30 mouse cellular contexts compared by ENCODE assay signal in the genomic region with DNA sequence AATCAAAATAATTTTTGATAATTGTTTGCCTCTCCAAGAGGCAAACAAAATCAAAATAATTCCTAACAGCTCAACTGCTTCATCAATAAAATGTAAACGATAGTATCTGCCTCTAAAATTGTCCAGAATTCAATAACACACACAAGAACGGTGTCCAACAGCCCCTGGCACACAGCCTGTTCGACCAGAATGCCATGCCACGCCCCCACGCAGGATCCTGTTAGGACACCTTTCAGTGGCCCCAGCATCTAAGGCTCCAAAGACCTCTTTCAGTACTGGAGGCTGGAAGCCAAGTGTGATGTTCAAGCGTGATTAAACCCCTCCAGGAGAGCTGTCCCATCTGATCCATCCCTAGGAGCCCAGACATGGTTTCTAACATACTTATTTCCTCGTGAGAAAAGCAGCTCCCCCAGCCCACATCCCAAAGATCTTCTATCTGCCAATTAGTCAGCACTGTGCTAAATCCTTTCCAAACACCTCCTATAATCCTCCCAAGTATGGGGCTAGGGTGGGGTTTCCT.
DNase-seq lines count a peak whose midpoint lies in the region; ATAC-seq and TF ChIP-seq lines count a peak whose summit lies in the region.
"Had no signal": no experiment of that assay in that cellular context is flagged by ENCODE, and none has a peak within 500 bp of the region (broad histone marks: within the 10 kb centered on the region; RNA-seq: fewer than 3 reads in every experiment).

No protein-coding gene starts in this region.

- H3K36me3 ChIP-seq in heart, embryonic 11.5 days (ENCODE audit: control insufficient read depth, insufficient read depth, low read length) = no peaks in the 10 kb centered on the region
- H3K36me3 ChIP-seq in hindbrain, postnatal 0 days (ENCODE audit: insufficient read depth, low read length) = no peaks in the 10 kb centered on the region
- no peaks in the 10 kb centered on the region for H3K36me3 ChIP-seq in hindbrain, embryonic 13.5 days
- H3K36me3 ChIP-seq: embryonic facial prominence, embryonic 15.5 days; forebrain, embryonic 15.5 days; limb, embryonic 10.5 days; liver, embryonic 15.5 days; lung, embryonic 15.5 days; neural tube, embryonic 12.5 days had no signal

- peak; percentile 13 for DNase-seq in adrenal gland, postnatal 14 days
- DNase-seq in adrenal gland, adult (ENCODE audit: inconsistent age in 2 of 2, low spot score in 1 of 2) = no peak
- no peak for DNase-seq in heart, postnatal 36 days
- DNase-seq in hindbrain, postnatal 0 days (ENCODE audit: low spot score) = peak; percentile 34
- DNase-seq in Muller cell, postnatal 12 days (ENCODE audit: inconsistent ontology term) = peak; percentile 59
- DNase-seq in layer of hippocampus, adult 9-10 months (ENCODE audit: low spot score) = no peak
- DNase-seq: adrenal gland, postnatal 25 days; cerebellum, adult 11 months; embryo, embryonic 11 days; gastrocnemius, postnatal 14 days; heart, adult 18-20 months; kidney, adult 11 months; kidney, postnatal 4 days; layer of hippocampus, adult 9-11 months; liver; lung, postnatal 36 days; midbrain, embryonic 14.5 days; right cerebral cortex, postnatal 14 days; thymus, adult 18-20 months; thymus, postnatal 36 days had no signal

- H3K4me2 ChIP-seq in heart, embryonic 11.5 days = peak overlapping the region; percentile 80; the same call in 1 of the 2 replicates
- H3K4me2 ChIP-seq in hindbrain, postnatal 0 days (ENCODE audit: low read depth, low read length) = no peak overlapping the region
- H3K4me2 ChIP-seq in hindbrain, embryonic 13.5 days = no peak overlapping the region
- H3K4me2 ChIP-seq: embryonic facial prominence, embryonic 15.5 days; forebrain, embryonic 15.5 days; liver, embryonic 15.5 days; lung, embryonic 15.5 days; neural tube, embryonic 12.5 days had no signal

- no peak overlapping the region for H3K27ac ChIP-seq in heart, embryonic 11.5 days (ENCODE audit: low read depth, low read length)
- H3K27ac ChIP-seq in hindbrain, postnatal 0 days = no peak overlapping the region
- H3K27ac ChIP-seq in hindbrain, embryonic 13.5 days = no peak overlapping the region
- H3K27ac ChIP-seq: embryonic facial prominence, embryonic 15.5 days; forebrain, embryonic 15.5 days; left cerebral cortex, adult 2 months; limb, embryonic 10.5 days; liver, embryonic 15.5 days; lung, embryonic 15.5 days; neural tube, embryonic 12.5 days had no signal

- ATAC-seq in heart, embryonic 11.5 days (replicated peaks; ENCODE audit: insufficient number of reproducible peaks, low FRiP score, low TSS enrichment) = no peak
- ATAC-seq in hindbrain, postnatal 0 days = no peak
- ATAC-seq in hindbrain, embryonic 13.5 days (ENCODE audit: low FRiP score) = no peak
- ATAC-seq: forebrain, embryonic 15.5 days had no signal

- peaks cover 61% of the 10 kb centered on the region for H3K4me1 ChIP-seq in heart, embryonic 11.5 days (ENCODE audit: control insufficient read depth, insufficient read depth, low read length)
- peaks cover 20% of the 10 kb centered on the region for H3K4me1 ChIP-seq in hindbrain, postnatal 0 days (ENCODE audit: insufficient read depth, low read length)
- H3K4me1 ChIP-seq in hindbrain, embryonic 13.5 days (replicated peaks) = peaks cover 35% of the 10 kb centered on the region

- no peak overlapping the region for H3K9ac ChIP-seq in heart, embryonic 11.5 days (ENCODE audit: low read depth, low read length)
- H3K9ac ChIP-seq in hindbrain, postnatal 0 days (replicated peaks; ENCODE audit: low read length) = no peak overlapping the region
- H3K9ac ChIP-seq in hindbrain, embryonic 13.5 days = no peak overlapping the region
- H3K9ac ChIP-seq: embryonic facial prominence, embryonic 15.5 days; forebrain, embryonic 15.5 days; liver, embryonic 15.5 days; lung, embryonic 15.5 days; neural tube, embryonic 12.5 days had no signal

- no peak overlapping the region for H3K4me3 ChIP-seq in heart, embryonic 11.5 days (ENCODE audit: low read depth, low read length)
- H3K4me3 ChIP-seq in hindbrain, postnatal 0 days (ENCODE audit: low read length) = no peak overlapping the region
- no peak overlapping the region for H3K4me3 ChIP-seq in hindbrain, embryonic 13.5 days
- H3K4me3 ChIP-seq: embryonic facial prominence, embryonic 15.5 days; forebrain, embryonic 15.5 days; left cerebral cortex, adult 2 months; limb, embryonic 10.5 days; liver, embryonic 15.5 days; lung, embryonic 15.5 days; megakaryocyte, embryonic 14.5 days; neural tube, embryonic 12.5 days had no signal

- peaks cover 20% of the 10 kb centered on the region for H3K27me3 ChIP-seq in heart, embryonic 11.5 days (ENCODE audit: control insufficient read depth, insufficient read depth, low read length)
- no peaks in the 10 kb centered on the region for H3K27me3 ChIP-seq in hindbrain, postnatal 0 days (ENCODE audit: insufficient read depth, low read length)
- peaks cover 35% of the 10 kb centered on the region for H3K27me3 ChIP-seq in hindbrain, embryonic 13.5 days
- H3K27me3 ChIP-seq: forebrain, embryonic 15.5 days had no signal

- H3K9me3 ChIP-seq in heart, embryonic 11.5 days (replicated peaks; ENCODE audit: control insufficient read depth, low read length) = no peaks in the 10 kb centered on the region
- no peaks in the 10 kb centered on the region for H3K9me3 ChIP-seq in hindbrain, postnatal 0 days (ENCODE audit: low read length)
- no peaks in the 10 kb centered on the region for H3K9me3 ChIP-seq in hindbrain, embryonic 13.5 days
- H3K9me3 ChIP-seq: embryonic facial prominence, embryonic 15.5 days; forebrain, embryonic 15.5 days; limb, embryonic 10.5 days; liver, embryonic 15.5 days; lung, embryonic 15.5 days; megakaryocyte, embryonic 14.5 days; neural tube, embryonic 12.5 days had no signal

- intact Hi-C loops in heart, postnatal 36 days (cut with DNase I) = no loop called here

- 62% methylated on average over 7 of the region's 7 CpGs for WGBS in heart, embryonic 11.5 days (ENCODE audit: insufficient replicate concordance)
- WGBS in hindbrain, postnatal 0 days = 50% methylated on average over 7 of the region's 7 CpGs
- 76% methylated on average over 7 of the region's 7 CpGs for WGBS in hindbrain, embryonic 13.5 days

- no peak for TF ChIP-seq CTCF in hindbrain, postnatal 0 days (IDR thresholded peaks at IDR 0.05; ENCODE audit: low read depth)

Comparison
In these comparisons a context has a peak if more than half of its experiments do, and no peak if none do; other contexts are left out.
1. DNase-seq: peak in adrenal gland, postnatal 14 days (single experiment), hindbrain, postnatal 0 days (single experiment) and Muller cell, postnatal 12 days (single experiment); none in adrenal gland, adult (0 of 2), heart, postnatal 36 days (0 of 2) and layer of hippocampus, adult 9-10 months (single experiment).